Mouse (Mus musculus) thymus, adult 2 months (tissue): ENCODE measurements around the gene Tcp10b.
"Not testable (repeated sequence)": the region's sequence is repeated elsewhere in the genome, so short reads cannot be mapped to it uniquely, and the experiment has no call there.

ENCODE experiments used
- CTCF ChIP-seq: fragments of 200-500 bp; IDR thresholded peaks from 2 replicates; pipeline ENCODE4 v1.5.1; 2012; ENCODE audit warnings: mild to moderate bottlenecking, control low read depth, low read length, moderate library complexity, borderline replicate concordance; ENCODE audit not compliant: control insufficient read depth, poor library complexity, insufficient read depth; ENCODE audit errors: extremely low read depth
- POLR2A ChIP-seq: fragments of 200-500 bp; IDR thresholded peaks from 2 replicates; pipeline ENCODE4 v1.6.1; 2012; ENCODE audit warnings: mild to moderate bottlenecking, low read length, control low read depth, moderate library complexity; ENCODE audit not compliant: control insufficient read depth, poor library complexity, insufficient read depth; ENCODE audit errors: extremely low read depth

DNA sequence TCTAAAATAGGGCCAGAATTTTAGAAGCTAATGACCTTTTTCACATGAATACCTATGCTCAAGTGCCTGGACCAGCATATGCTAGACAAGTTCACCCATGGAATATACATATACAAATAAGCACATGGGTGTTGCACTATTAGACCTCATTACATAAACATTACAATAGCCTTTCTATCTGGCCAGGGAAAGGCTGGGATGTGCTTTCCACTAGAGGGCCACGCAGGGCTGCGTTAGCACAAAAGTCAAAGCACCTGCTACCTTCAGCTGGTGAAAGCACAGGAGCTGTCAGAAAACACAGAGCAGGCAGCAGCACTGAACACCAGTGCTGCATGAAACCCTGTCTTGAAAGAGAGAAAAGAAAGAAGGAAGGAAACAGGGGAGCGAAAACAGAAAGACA is 63.3 kb downstream of the Tcp10b start:
- TF ChIP-seq CTCF, POLR2A: not testable (repeated sequence)
